Mouse (Mus musculus) large intestine, adult 2 months (tissue): ENCODE results near the gene Iqce. TPM values are rescaled to one million over a fixed set of nuclear protein-coding genes. Genes with fewer than 3 reads are reported as not detected.

ENCODE experiments used
- DNase-seq: peaks from one replicate; pipeline ENCODE4 v3.0.0-alpha.2; 2012; ENCODE audit warnings: low read depth, low spot score
- WGBS: fragments of 180-500 bp; shearing (Covaris S2); methylation state at CpG from one replicate; pipeline ENCODE4 v1.1.7; 2018; 5-methylcytosine and 5-hydroxymethylcytosine counted together
- polyA plus RNA-seq: library from polyadenylated mRNA; depleted of rRNA; stranded (reverse); fragments of >200 nt; gene quantifications from 2 replicates; pipeline ENCODE4 v1.2.3, GENCODE M21; 2012

Gene Iqce
- polyA plus RNA-seq, 1 experiment = 6.7 TPM

DNA sequence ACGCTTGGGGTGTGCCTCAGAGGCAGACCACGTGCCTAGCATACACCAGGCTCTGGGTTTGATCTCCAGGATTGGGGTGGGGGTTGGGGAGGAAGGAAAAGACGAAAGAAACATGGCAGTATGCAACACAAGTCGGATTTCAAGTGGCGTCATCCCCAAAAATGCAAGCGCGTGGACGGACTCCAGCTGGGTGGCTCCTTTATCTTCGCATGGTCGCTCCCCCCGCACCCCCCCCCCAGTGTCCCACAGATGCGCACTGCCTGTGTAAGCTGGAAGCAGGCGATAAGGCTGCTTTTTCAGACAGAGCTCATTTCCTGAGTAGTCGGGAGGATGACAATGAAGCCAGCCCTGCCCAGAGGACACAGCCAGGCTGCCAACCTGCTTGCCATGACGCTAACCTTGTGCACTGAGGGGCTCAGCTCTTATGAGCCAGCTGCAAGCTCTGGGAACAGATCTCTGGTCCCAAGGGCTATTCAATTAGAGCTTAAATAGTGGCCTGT lies 57.4 kb downstream of the Iqce start:
- DNase-seq = no peak
- 82% methylated on average over 15 of the region's 15 CpGs for WGBS

DNA sequence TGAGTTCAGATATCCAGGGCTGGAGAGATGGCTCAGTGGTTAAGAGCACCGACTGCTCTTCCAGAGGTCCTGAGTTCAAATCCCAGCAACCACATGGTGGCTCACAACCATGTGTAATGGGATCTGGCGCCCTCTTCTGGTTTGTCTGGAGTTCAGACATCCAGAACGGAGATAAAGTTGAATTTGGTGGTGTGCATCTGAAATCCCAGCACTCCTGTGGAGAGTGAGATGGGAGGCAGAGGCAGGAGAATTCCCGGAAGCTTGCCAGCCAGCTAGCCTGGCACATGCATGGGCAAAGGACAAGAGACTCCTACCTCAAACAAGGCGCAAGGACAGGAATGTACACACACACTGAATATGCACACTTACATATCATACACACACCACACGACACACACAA lies 57.9 kb downstream of the Iqce start:
- WGBS = 88% methylated on average over 6 of the region's 6 CpGs

DNA sequence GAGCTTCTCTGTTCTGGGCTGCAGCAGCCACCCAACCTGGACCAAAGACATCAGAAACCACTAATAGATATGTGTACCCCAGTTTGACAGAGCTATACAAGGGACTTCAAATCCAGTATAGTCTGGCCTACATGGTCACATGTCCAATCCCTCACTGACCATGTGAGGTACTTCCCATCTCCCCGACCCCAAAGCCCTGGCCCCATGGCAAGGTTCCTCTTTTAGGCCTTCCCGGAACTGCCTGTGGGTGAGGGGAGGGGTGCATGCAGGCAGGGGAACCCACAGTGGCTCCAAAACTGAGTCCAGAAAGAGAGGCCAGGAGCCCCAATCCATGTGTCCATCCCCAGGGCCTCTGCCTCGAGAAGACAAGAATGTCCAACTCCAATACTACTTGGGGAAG lies 60.1 kb downstream of the Iqce start:
- WGBS = 64% methylated on average over 3 of the region's 3 CpGs
- no peak for DNase-seq

More for the DNA sequence above, 57.9 kb downstream of the Iqce start:
- no peak for DNase-seq

DNA sequence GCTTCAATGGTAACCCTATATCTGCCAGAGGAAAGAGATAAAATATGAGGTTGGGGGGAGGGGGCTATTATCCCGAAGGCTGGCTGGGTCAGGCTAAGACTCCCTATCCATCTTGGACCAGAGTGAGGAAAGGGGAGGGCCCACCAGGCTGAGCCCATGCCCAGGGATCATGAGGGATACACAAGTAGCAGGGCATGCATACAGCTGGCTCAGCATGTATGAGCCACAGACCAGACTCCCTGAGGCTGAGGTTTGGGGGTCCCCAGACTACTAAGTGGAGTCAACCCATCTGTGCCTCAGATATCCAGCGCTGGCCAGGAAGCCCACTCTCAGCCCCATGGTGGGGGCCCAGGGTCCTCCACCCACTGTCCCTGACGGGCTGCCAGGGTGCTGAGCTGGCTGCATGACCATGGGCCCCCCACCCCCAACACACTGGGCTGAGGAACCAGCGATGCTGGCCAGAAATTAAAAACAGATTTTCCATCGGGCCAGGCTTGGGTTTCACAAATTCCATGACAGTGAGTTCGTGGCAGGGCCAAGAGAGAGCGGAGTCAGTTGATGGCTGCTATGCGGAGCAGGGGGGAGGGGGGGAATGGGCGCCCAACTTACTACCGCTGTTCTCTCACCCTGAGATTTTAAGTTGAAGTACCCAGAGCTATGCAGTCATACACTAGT lies 60.8 kb downstream of the Iqce start:
- 62% methylated on average over 10 of the region's 10 CpGs for WGBS
- DNase-seq = no peak

DNA sequence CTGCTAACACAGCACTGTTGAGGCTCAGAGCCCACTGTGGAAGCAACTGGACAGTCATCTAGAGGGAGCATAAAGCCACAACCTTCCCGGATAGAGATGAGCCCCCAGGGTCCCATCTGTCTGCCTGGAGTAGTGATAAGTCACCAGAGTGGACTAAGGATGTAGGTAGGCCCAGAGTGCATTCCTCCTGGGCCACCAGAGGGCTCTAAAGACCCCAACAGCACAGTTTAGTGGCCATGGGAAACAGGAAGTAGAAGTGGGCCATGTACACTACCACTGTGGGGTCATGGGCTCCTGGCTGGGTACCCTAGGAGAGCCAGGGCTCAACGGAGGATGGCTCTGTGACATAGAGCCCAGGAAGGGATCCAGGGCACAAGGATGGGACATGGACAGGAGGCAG lies 61.4 kb downstream of the Iqce start:
- WGBS = 71% methylated on average over 2 of the region's 2 CpGs

DNA sequence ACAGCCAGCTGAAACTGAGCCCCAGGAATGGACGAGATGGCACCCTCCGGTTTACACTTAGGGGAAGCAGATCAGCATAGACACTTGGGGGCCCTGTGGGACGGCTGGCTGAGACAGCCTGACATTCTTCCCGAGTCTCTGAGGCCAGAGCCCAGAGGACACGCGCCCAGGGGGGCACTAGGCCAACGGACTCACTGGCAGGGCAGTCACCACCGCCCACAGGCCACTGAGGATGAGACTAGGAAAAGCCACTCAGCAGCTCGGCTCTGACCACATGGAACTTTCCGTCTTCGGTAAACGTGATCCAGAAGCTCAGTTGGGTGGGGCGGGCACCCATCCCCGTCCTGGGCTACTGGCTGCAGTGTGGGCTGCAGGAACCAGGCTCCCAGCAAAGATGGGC lies 62.3 kb downstream of the Iqce start:
- DNase-seq = no peak
- 70% methylated on average over 14 of the region's 14 CpGs for whole genome bisulfite sequencing

More for the DNA sequence above, 61.4 kb downstream of the Iqce start:
- no peak for DNase-seq

DNA sequence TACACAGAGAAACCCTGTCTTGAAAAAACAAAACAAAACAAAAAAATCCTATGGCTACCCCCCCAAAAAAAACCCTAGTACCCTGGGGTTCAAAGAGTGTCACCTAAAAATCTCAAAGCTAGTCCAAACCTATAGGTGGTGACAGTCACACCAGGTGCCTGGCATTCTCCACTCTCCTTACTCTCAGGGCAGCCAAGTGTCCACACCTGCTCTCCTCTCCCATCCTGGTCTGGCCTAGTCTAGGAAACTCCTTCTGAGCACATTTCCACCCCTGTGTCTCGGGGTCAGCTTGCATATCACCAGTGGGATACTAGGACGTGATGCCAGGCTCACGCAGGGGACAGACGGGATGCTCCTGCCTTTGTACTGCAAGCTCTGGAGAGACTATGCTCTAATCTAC lies 62.9 kb downstream of the Iqce start:
- DNase-seq = no peak
- 84% methylated on average over 4 of the region's 4 CpGs for whole genome bisulfite sequencing

DNA sequence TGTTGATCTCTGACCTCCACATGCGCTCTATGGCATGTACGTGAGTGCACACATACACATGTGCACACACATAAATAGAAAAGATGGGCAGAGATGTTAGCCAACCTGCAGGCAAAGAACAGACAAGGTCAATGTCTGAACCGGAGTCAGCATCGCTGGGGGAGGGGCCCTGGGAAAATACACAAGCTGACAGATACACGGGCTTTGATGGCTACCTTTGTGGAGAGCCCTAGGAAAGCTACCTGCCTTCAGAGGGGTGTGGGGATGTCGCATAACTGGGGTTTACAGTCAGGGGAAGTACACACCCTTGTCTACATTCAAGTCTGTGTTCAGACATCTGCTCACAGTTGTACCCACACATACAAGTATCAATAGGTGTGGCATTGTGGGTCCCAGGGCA lies 63.7 kb downstream of the Iqce start:
- WGBS = 77% methylated on average over 6 of the region's 6 CpGs

DNA sequence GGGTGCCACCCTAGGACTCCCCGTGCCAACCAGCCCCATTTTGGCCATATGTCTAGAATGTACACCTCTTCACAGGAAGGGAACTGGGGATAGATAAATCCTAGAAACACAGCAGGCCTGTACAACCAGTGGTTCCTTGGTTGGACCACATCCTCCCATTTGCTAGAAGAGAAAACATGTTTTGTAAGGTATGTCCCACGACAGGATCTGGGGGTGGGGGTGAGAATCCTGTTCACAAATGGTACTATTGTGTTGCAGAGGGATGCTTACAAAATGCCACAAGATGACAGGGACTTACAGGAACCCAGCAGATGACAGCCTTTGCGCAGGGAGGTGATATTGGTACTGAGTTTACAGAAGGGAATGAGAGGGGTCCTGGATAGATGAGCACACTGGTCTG lies 64.2 kb downstream of the Iqce start:
- no peak for DNase-seq
- 85% methylated on average over 3 of the region's 3 CpGs for WGBS

More for the DNA sequence above, 63.7 kb downstream of the Iqce start:
- no peak for DNase-seq

DNA sequence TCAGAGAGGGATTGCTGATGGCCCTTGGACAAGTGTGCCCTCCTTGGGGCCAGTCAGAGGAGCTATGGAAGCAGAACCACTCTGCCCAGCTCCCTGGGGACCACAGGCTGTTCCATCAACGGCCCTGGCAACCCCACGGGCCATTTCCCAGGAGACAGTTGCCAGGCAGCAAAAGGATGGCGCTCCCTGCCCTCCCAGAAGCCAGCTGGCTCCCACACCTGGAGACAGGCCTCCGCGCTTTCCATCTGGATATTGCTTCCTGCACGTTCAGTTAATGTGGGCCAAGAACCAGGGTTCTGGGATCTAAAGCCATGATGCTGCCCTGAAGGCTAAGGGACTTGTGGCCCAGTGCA lies 65.1 kb downstream of the Iqce start:
- WGBS = 90% methylated on average over 6 of the region's 6 CpGs
- DNase-seq = no peak

DNA sequence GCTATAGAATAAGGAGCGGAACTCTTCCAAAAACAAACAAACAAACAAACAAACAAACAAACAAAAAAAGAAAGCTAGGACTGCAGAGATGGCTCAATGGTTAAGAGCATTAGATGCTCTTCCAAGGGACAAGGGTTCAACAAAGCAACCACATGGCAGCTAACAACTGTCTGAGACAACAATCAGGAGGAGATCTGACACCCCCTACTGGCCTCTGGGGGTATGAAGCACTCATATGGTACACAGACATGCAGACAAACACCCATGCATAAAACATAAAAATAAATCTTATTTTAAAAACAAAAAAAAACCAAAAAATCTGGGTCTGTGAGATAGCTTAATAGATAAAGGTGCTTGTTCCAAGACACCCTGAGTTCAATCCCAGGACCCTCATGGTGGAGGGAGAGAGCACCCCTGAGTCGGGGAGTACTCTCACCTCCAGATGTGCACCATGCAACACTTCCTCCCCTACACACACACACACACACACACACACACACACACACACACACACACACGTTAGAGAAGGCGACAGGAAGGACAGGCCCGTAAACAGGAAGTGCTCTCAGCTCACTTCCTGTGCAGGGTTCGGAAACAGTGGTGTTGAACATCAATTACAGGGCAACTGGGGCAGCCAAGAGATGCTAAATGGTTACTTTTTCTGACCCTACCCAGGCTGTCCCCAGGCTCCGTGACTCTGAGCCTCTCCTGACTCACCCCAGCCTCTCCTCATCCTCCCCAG lies 65.7 kb downstream of the Iqce start:
- 86% methylated on average over 7 of the region's 7 CpGs for WGBS
- no peak for DNase-seq

DNA sequence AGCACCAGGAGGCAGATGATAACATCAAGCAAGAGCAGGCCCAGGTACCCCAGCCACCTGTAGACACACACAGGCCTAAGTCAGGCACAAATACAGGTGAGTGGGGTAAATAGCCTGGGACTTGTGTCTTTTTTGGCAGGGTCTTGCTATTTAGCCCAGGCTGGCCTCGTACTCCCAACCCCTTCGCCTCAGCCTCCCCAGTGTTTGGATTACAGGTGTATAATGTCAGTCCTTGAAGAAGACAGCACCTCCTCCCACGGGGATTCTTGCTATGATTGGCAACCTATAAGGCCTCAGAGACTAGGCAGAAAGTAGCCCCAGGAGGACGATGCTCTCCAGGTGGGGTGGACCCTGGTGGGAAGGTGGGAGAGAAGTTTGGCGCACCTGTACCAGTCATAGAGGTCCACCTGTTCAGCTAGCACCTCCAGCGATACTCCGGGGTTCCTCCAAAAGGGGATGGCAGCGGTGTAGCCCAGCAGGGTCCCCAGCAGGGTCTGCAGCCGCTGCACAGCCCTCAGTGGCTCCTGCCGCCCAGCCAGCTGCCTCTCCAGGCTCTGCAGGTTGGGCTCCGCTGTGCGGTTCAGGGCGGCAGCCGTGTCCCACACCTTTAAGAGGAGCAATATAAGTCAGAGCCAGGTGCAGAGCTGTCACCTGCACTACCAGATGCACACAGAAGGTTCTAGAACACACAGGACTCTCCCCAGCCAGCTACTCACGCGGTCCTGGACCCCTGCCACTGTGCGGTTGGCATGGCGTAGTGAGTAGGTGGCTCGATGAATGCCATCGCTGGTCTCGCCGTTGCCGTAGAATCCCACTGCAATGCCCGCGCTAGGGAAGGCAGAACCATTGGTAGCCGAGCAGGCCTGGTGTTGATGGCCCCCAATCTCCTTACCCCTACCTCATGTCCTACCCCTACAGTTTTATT lies 67.1 kb downstream of the Iqce start:
- 92% methylated on average over 26 of the region's 26 CpGs for WGBS
- DNase-seq = no peak

DNA sequence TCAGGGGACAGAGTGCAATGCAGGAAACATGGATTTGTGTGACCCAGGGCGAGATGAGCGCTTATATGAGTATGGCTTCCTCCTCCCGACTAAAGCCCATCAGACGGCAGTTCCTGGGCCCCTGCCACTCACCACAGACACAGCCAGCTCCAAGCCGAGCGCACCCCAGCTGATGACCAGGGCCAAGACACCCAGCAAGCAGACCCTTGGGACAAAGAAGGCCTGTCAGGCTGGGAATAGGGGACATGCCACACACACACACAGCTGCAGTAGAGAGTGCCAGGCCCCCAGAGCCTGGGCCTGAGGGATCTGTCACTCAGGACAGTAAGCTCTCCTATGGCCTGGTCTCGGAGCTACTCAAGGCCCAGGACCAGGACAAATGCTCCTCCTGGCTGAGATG lies 68.7 kb downstream of the Iqce start:
- DNase-seq = no peak
- WGBS = 79% methylated on average over 7 of the region's 7 CpGs

DNA sequence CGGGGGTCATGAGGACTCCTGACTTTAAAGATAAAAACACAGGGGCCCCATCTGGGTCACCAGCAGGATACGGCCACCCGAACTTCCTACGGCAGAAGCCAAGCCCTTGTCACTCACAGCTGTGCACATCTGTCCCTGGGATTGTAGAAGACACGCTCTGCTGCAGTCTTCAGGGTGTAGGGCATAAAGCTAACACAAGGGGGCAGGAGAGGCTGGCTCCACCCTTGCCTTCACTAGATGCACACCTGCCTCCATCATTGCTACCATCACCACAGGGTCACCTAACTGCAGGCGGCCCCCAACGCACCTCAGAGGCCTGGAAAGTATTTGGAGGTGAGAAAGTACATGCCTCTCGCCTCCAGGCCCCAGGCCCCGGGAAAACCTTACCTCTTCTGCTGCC lies 73.2 kb downstream of the Iqce start:
- DNase-seq = no peak
- WGBS = 89% methylated on average over 9 of the region's 9 CpGs

DNA sequence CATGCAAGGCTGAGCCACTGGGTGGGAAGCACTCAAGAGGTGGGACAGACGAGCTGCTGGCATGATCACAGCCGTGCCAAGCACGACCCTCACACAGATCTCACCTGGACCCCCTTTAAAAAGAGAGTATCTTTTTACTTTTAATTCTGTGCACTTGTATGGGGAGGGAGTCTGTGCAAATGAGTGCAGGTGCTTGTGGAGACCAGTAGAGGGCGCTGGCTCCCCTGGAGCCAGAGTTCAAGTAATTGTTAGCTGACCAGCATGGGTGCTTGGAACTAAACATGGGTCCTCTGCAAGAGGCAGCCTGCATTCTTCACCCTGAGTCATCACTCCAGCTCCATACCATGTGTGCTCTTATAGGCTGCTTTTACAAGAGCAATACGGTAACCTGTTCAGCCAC lies 74.6 kb downstream of the Iqce start:
- 96% methylated on average over 5 of the region's 5 CpGs for WGBS
- DNase-seq = no peak

DNA sequence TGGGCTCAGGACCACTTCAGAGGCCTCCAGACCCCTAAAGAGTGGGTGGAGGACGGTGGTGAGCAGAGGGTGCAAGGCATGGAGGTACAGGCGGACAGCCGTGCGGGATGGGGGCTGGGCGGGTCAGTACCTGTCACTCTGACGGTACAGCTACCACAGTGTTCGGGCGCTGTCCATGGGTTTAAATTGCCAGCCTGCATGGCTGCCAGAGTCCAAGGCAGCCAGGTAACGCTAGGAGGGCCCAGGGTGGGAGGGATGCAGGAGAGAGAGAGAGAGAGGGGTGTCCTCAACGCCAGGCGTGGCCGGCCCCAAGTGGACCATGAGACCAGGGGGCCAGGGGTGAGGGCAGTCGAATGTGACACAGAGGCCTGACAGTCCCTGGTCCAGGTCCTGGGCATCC lies 77.2 kb downstream of the Iqce start:
- no peak for DNase-seq
- WGBS = 96% methylated on average over 13 of the region's 13 CpGs

DNA sequence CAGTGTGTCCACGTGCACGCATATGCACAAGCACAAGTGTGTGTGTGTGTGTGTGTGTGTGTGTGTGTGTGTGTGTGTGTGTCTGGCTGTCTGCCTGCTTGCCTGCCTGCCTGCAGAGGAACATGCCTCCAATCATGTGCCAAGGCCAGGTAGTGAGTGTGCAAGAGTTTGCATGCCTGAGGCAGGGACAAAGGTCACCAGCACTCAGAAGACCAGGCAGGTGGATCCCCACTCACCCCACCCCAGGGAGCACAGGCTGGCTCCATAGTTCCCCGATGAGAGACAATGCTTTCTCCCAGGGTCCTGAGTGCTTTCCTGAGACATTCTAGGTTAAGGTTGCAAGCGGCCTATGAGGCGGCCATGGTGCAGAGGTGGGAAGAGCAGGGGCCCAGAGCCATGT lies 77.9 kb downstream of the Iqce start:
- no peak for DNase-seq
- WGBS = 55% methylated on average over 5 of the region's 5 CpGs

DNA sequence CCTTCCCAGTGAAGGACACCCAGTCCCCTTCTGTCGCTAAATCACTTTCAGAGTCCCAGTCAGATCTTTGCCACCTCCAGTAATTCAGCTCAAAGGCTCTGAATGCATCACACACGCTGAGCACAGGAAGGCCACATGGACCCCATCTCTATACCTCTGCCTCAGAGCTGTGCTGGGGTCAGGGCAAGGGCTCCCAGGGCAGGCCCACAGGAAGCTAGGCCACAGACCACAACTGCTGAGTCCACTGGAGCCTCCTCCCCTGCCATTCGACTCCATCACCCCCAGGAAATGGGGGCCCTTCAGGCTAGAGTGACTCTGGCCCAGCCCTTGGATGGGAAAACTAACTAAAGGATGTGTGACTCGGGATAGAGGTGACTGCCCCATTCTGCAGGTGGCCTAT lies 78.4 kb downstream of the Iqce start:
- WGBS = 46% methylated on average over 4 of the region's 4 CpGs
- no peak for DNase-seq

DNA sequence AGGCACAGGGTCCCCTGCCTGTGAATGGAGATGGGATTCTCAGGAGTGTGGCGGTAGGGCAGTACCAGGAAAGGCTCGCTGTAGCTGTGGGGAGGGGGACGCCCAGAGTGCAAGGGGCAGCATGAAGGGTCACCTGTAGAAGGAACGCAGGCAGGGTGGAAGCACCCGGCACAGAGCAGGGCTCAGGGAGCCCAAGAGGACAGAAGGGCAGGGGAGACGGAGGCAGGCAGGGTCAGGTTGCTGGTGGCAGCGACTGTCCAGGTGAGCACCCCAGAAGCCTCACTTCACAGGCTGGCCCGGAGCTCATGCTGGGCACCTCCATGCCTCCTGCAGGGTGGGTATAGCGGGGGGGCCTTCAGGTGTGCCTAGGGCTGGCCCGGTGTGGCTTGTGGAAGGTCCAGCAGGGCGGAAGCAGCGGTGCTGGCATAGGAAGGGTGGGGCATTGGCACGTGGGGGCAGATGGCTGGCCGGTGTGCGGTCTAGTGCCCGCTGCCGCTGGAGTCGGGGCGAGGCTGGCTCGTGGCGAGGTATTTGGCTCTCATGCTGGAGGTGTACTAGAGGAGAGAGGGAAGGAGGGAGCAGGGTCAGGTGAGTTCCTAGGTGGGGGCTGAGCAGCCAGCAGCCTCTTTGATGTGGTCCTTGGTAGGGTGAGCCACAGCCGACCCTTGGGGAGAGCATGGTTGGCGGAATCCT lies 79.1 kb downstream of the Iqce start:
- DNase-seq = no peak
- 45% methylated on average over 23 of the region's 23 CpGs for WGBS

DNA sequence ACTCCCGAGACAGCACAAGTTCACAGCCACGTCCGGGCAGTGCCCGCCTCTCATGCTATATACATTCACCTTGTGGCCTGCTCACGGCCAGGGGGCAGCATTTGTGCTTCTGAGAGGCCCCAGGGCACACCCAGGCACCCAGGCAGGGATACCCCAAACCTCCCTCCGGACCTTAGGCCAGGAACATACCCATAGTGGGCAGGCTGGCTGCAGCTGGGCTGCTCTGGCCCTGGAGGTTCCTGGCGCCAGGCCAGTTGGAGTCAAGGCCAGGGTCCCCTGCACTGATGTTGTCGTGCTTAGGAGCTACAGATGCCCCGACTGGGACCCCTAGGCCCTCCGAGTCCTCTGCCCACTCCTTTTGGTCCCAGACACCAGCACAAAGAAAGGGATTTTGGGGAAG lies 80.7 kb downstream of the Iqce start:
- WGBS = 75% methylated on average over 10 of the region's 10 CpGs
- no peak for DNase-seq
